Mouse (Mus musculus) left cerebral cortex, postnatal 25 days (tissue): ENCODE measurements at regions not wholly inside any gene's neighbourhood (a gene's known extent, or its start where the extent isn't known, plus 50 kb on each side); places are given as distances from the start of the nearest gene placed in this dataset.

Experiments
- DNase-seq, 2 experiments: peaks; one replicate each; pipeline ENCODE4 v3.0.0; 2022; ENCODE audit warnings: low spot score in 2 of 2, mixed read lengths in 1 of 2
- intact Hi-C: fragments of 180-260 bp; cut with DNase I; formaldehyde crosslinking; loops from one replicate; pipeline ENCODE4 v1.15.1; 2025

- no peak for DNase-seq
- intact Hi-C loops, result loop anchor here (1.0 kb wide), 1 partner anchor 52 kb away; no protein-coding TSS in a partner anchor
Measured at GRCm38 (mm10) chr16:25042669-25043440, 243.8 kb upstream of the Tprg start.

GRCm38 (mm10) chr16:25044637-25045036 lies 242.0 kb upstream of the Tprg start:
- intact Hi-C loops, result no loop called here
- no peak for DNase-seq

- intact Hi-C loops, result no loop called here
- no peak for DNase-seq
Measured at GRCm38 (mm10) chr16:25047726-25048125, 238.9 kb upstream of the Tprg start.

GRCm38 (mm10) chr16:25049928-25050510 lies 236.6 kb upstream of the Tprg start:
- no peak for DNase-seq
- intact Hi-C loops, result loop anchor here (10.0 kb wide), 1 partner anchor 165 kb away; no protein-coding TSS in a partner anchor

- DNase-seq, result no peak
- intact Hi-C loops, result loop anchor here (10.0 kb wide), 1 partner anchor 166 kb away; no protein-coding TSS in a partner anchor
Measured at GRCm38 (mm10) chr16:25051044-25051443, 235.6 kb upstream of the Tprg start.

- intact Hi-C loops, result loop anchor here (10.0 kb wide), 1 partner anchor 168 kb away; no protein-coding TSS in a partner anchor
- DNase-seq, result no peak
Measured at GRCm38 (mm10) chr16:25052428-25052827, 234.2 kb upstream of the Tprg start.

- peak in 1 of 2 experiments; percentile 32 for DNase-seq
- intact Hi-C loops, result loop anchor here (10.0 kb wide), 1 partner anchor 168 kb away; no protein-coding TSS in a partner anchor
Measured at GRCm38 (mm10) chr16:25052917-25053343, 233.7 kb upstream of the Tprg start.

- intact Hi-C loops, result loop anchor here (10.0 kb wide), 1 partner anchor 170 kb away; no protein-coding TSS in a partner anchor
- DNase-seq, result no peak
Measured at GRCm38 (mm10) chr16:25054304-25054703, 232.3 kb upstream of the Tprg start.

GRCm38 (mm10) chr16:25055376-25055775 lies 231.2 kb upstream of the Tprg start:
- DNase-seq, result no peak
- intact Hi-C loops, result loop anchor here (5.0 to 10.0 kb wide), 3 partner anchors 148 to 573 kb away; no protein-coding TSS in a partner anchor

- no peak for DNase-seq
- intact Hi-C loops, result loop anchor here (5.0 to 10.0 kb wide), 3 partner anchors 151 to 576 kb away; no protein-coding TSS in a partner anchor
Measured at GRCm38 (mm10) chr16:25058051-25058747, 228.4 kb upstream of the Tprg start.

GRCm38 (mm10) chr16:25058812-25059501 lies 227.7 kb upstream of the Tprg start:
- intact Hi-C loops, result loop anchor here (1.0 to 10.0 kb wide), 6 partner anchors 43 to 1071 kb away; partner anchors contain the start of genes Bcl6 and Gm37419
- peak; percentile 90 to 96 for DNase-seq

- intact Hi-C loops, result loop anchor here (1.0 to 10.0 kb wide), 6 partner anchors 43 to 1071 kb away; partner anchors contain the start of genes Bcl6 and Gm37419
- no peak for DNase-seq
Measured at GRCm38 (mm10) chr16:25059504-25059992, 227.1 kb upstream of the Tprg start.

GRCm38 (mm10) chr16:25060266-25060665 lies 226.4 kb upstream of the Tprg start:
- no peak for DNase-seq
- intact Hi-C loops, result loop anchor here (10.0 kb wide), 2 partner anchors 665 to 695 kb away; partner anchors contain the start of gene Lpp

GRCm38 (mm10) chr16:25061631-25062030 lies 225.0 kb upstream of the Tprg start:
- intact Hi-C loops, result loop anchor here (10.0 kb wide), 2 partner anchors 667 to 697 kb away; partner anchors contain the start of gene Lpp
- DNase-seq, result no peak

GRCm38 (mm10) chr16:25063981-25064380 lies 222.6 kb upstream of the Tprg start:
- intact Hi-C loops, result loop anchor here (1.0 to 10.0 kb wide), 3 partner anchors 669 to 1080 kb away; partner anchors contain the start of gene Lpp
- no peak for DNase-seq

- peak; percentile 81 to 84 for DNase-seq
- intact Hi-C loops, result loop anchor here (1.0 to 10.0 kb wide), 3 partner anchors 670 to 1080 kb away; partner anchors contain the start of gene Lpp
Measured at GRCm38 (mm10) chr16:25064538-25064937, 222.1 kb upstream of the Tprg start.

- intact Hi-C loops, result loop anchor here (5.0 to 10.0 kb wide), 4 partner anchors 195 to 702 kb away; partner anchors contain the start of gene Lpp
Measured at GRCm38 (mm10) chr16:25066822-25067221, 219.8 kb upstream of the Tprg start.

More at GRCm38 (mm10) chr16:25066822-25067221, 219.8 kb upstream of the Tprg start:
- no peak for DNase-seq
